Mouse (Mus musculus) liver, embryonic 12.5 days (tissue): ENCODE measurements around the gene Pik3cd. TPM values are rescaled to one million over a fixed set of nuclear protein-coding genes. Genes with fewer than 3 reads are reported as not detected.
"Not testable (repeated sequence)": the region's sequence is repeated elsewhere in the genome, so short reads cannot be mapped to it uniquely, and the experiment has no call there.

Source experiments
- ATAC-seq: fragments of 200-750 bp; cut with Nextera tagmentation; 2 replicates; pipeline ENCODE4 v1.8.0; 2017; ENCODE audit warnings: moderate number of reproducible peaks, mild to moderate bottlenecking, moderate library complexity
- H3K27ac ChIP-seq: fragments of 300-500 bp; sonication (generic); 2 replicates; pipeline ENCODE4 v1.5.1; 2016; ENCODE audit warnings: mild to moderate bottlenecking
- H3K27me3 ChIP-seq: fragments of 300-500 bp; sonication (generic); replicated peaks from 2 replicates; pipeline ENCODE4 v1.6.1; 2016; ENCODE audit warnings: mild to moderate bottlenecking, moderate library complexity
- H3K36me3 ChIP-seq: fragments of 300-500 bp; sonication (generic); 2 replicates; pipeline ENCODE4 v1.6.1; 2016; ENCODE audit warnings: mild to moderate bottlenecking, moderate library complexity
- H3K4me1 ChIP-seq: fragments of 300-500 bp; sonication (generic); 2 replicates; pipeline ENCODE4 v1.6.1; 2016
- H3K4me2 ChIP-seq: fragments of 300-500 bp; sonication (generic); 2 replicates; pipeline ENCODE4 v1.6.1; 2016; ENCODE audit warnings: mild to moderate bottlenecking, moderate library complexity
- H3K4me3 ChIP-seq: fragments of 300-500 bp; sonication (generic); 2 replicates; pipeline ENCODE4 v1.5.1; 2016; ENCODE audit warnings: mild to moderate bottlenecking, moderate library complexity
- H3K9ac ChIP-seq: fragments of 300-500 bp; sonication (generic); 2 replicates; pipeline ENCODE4 v1.6.1; 2016; ENCODE audit warnings: mild to moderate bottlenecking, moderate library complexity
- H3K9me3 ChIP-seq: fragments of 300-500 bp; sonication (generic); replicated peaks from 2 replicates; pipeline ENCODE4 v1.6.1; 2016; ENCODE audit warnings: mild to moderate bottlenecking, moderate library complexity
- WGBS: fragments of 180-500 bp; shearing (Covaris S2); methylation state at CpG from one replicate; pipeline ENCODE4 v1.1.7; 2016; ENCODE audit not compliant: insufficient replicate concordance; 5-methylcytosine and 5-hydroxymethylcytosine counted together
- polyA plus RNA-seq: library from polyadenylated mRNA; unstranded; fragments of >200 nt; fragmentation: Nextera tagmentation; extraction: Ambion mirVana; gene quantifications from 2 replicates; pipeline ENCODE4 v1.2.1, GENCODE M21; 2016

The Pik3cd gene
- polyA plus RNA-seq, 1 experiment from 2014 or later, result 7.6 TPM

DNA sequence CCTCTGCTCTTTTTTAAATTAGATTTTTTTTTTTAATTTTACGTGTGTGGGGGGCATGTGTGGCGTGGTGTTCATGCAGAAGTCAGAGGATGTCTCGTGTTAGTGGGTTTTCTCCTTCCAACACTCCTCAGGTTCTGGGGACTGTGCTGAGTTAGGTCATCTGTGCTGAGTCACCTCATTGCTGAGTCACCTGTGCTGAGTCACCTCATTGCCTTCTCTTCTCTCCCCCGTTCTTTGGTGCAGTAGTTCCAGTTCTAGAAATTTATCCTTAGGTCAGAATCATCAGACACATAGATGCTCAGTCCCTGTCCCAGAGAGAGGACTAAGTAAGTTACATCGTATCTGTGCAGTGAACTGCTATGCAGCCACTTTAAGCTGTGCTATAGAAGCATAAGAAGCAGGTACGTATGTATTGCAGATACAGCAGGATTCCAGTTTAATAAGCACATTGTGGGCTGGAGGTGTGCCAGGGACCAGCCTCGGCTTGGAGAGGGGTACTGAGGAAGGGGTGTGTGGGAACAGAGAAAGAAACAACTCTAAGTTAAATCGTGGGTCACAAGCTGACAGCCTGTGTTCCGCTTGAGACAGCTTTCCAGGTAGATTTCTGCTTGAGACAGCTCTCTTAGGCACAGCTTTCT, 69.6 kb downstream of the Pik3cd start:
- peak overlapping the region; percentile 42 for H3K4me2 ChIP-seq
- H3K9ac ChIP-seq, result 0 out of 2 replicates have a peak overlapping the region, but pooled peaks have one; percentile 1
- H3K9me3 ChIP-seq, result no peaks in the 10 kb centered on the region
- H3K36me3 ChIP-seq, result no peaks in the 10 kb centered on the region
- H3K4me1 ChIP-seq, result peaks cover 37% of the 10 kb centered on the region
- no peaks in the 10 kb centered on the region for H3K27me3 ChIP-seq
- ATAC-seq, result peak; percentile 92
- no peak overlapping the region for H3K4me3 ChIP-seq
- WGBS, result 65% methylated on average over 9 of the region's 9 CpGs
- H3K27ac ChIP-seq, result peak overlapping the region; percentile 82

GRCm38 (mm10) chr4:149628810-149629209, 73.6 kb downstream of the Pik3cd start:
- H3K9ac ChIP-seq, result no peak overlapping the region
- no peaks in the 10 kb centered on the region for H3K36me3 ChIP-seq
- H3K4me1 ChIP-seq, result peaks cover 22% of the 10 kb centered on the region
- H3K4me2 ChIP-seq, result no peak overlapping the region
- no peak overlapping the region for H3K4me3 ChIP-seq
- H3K27ac ChIP-seq, result no peak overlapping the region
- H3K9me3 ChIP-seq, result no peaks in the 10 kb centered on the region
- H3K27me3 ChIP-seq, result no peaks in the 10 kb centered on the region
- ATAC-seq, result no peak
- 86% methylated on average over 9 of the region's 9 CpGs for WGBS

GRCm38 (mm10) chr4:149628372-149628771, 74.0 kb downstream of the Pik3cd start:
- no peak overlapping the region for H3K4me2 ChIP-seq
- no peak overlapping the region for H3K4me3 ChIP-seq
- peaks cover 18% of the 10 kb centered on the region for H3K4me1 ChIP-seq
- no peaks in the 10 kb centered on the region for H3K36me3 ChIP-seq
- no peak for ATAC-seq
- WGBS, result 55% methylated on average over 10 of the region's 10 CpGs
- H3K9me3 ChIP-seq, result no peaks in the 10 kb centered on the region
- no peak overlapping the region for H3K27ac ChIP-seq
- H3K9ac ChIP-seq, result no peak overlapping the region
- no peaks in the 10 kb centered on the region for H3K27me3 ChIP-seq

DNA sequence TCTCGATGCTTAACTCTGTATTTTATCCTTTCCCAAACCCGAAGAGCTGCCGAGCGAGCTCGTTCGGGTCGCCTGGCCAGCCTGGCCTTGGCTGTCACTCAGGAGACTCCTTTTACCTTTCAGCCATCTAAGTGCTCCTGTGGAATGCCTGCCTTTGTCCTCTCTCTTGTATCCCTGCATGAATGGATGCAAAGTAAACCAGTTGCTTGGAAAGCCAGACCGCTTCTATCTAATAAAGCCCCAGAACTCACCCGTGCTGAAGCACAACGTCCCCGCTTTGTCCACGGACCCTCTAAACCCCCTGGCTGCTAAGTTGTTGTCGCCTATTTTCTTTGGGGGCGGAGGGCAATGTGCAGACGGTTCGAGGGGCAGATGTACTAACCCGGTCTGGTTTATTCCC, 75.6 kb downstream of the Pik3cd start:
- H3K4me3 ChIP-seq, result no peak overlapping the region
- WGBS, result 82% methylated on average over 17 of the region's 17 CpGs
- H3K9ac ChIP-seq, result no peak overlapping the region
- H3K4me2 ChIP-seq, result no peak overlapping the region
- no peaks in the 10 kb centered on the region for H3K36me3 ChIP-seq
- no peaks in the 10 kb centered on the region for H3K9me3 ChIP-seq
- H3K4me1 ChIP-seq, result peaks cover 2% of the 10 kb centered on the region; the same call in 1 of the 2 replicates
- no peak for ATAC-seq
- H3K27ac ChIP-seq, result no peak overlapping the region
- no peaks in the 10 kb centered on the region for H3K27me3 ChIP-seq

DNA sequence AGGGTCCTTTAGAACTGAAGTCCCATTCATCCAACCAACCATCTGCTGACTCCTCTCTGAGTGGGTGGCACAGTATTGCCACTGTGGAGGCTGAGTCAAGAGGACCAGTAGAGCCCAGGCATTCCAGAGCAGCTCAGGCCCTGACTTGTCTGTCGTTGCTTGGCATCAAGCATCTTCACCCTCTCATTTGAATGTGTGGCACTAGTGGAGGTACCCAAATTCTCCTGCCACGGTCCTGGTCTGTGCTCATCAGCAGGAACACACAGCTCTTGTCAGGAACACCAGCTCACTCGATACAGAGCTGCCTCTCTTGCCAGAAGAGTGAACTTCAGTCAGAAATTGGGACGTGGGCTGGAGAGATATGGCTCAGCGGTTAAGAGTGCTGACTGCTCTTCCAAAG, 78.7 kb downstream of the Pik3cd start:
- WGBS, result 69% methylated on average over 5 of the region's 5 CpGs
- no peak for ATAC-seq
- Histone ChIP-seq H3K27ac (no peak overlapping the region), H3K4me1 (no peaks in the 10 kb centered on the region), H3K27me3 (no peaks in the 10 kb centered on the region), H3K4me2 (no peak overlapping the region), H3K9me3 (no peaks in the 10 kb centered on the region), H3K9ac (no peak overlapping the region), H3K36me3 (no peaks in the 10 kb centered on the region), H3K4me3 (no peak overlapping the region)

DNA sequence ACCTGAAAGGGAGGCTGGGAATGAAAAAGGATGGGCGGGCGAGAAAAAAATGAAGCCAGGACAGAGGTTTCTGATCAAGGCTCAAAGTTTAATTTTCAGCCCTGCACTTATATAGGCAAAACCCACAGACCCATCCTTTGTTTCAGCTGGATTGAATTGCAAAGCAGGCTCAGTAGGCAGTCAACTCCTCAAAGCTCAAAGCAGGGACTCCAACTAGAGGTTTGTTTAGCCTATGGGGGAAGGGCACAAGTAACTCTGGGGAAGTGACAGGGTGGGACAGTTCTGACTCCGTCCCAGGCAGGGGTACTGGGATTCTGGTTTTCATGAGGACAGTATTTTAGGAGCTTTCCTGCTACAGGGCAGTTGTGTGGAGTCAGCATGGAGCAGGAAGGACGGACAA, 81.1 kb downstream of the Pik3cd start:
- Histone ChIP-seq H3K27ac (no peak overlapping the region), H3K4me1 (no peaks in the 10 kb centered on the region), H3K4me3 (no peak overlapping the region), H3K9ac (no peak overlapping the region), H3K4me2 (no peak overlapping the region), H3K9me3 (no peaks in the 10 kb centered on the region), H3K36me3 (no peaks in the 10 kb centered on the region), H3K27me3 (no peaks in the 10 kb centered on the region)
- ATAC-seq, result no peak
- 55% methylated on average over 4 of the region's 4 CpGs for WGBS

- 0 out of 2 replicates have a peak, but pooled peaks cover under 1% of the 10 kb centered on the region for H3K36me3 ChIP-seq
- no peak overlapping the region for H3K27ac ChIP-seq
- no peaks in the 10 kb centered on the region for H3K27me3 ChIP-seq
- no peak for ATAC-seq
- no peak overlapping the region for H3K4me2 ChIP-seq
- no peaks in the 10 kb centered on the region for H3K4me1 ChIP-seq
- WGBS, result 60% methylated on average over 8 of the region's 8 CpGs
- H3K4me3 ChIP-seq, result no peak overlapping the region
- H3K9ac ChIP-seq, result no peak overlapping the region
- peaks cover 3% of the 10 kb centered on the region for H3K9me3 ChIP-seq
Measured at GRCm38 (mm10) chr4:149619988-149620387, 82.4 kb downstream of the Pik3cd start.

DNA sequence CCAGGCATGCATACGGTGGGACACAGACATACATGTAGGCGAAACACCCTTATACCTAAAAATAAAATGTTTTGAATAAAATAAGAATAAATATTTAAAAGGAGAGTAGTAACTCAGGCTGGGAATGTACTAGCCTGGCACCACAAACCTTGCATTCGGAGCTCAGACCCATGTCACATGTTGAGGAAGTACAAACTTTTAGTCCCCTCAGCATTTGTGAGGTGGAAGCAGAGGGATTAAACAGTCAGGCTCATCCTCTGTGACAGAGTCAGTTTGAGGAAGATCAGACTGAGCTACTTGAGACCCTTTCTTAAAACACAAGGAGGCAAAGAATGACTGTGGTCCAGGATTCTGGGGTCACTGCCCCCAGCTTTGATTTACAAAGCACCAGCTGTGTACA, 85.4 kb downstream of the Pik3cd start:
- H3K27me3 ChIP-seq, H3K9me3 ChIP-seq, H3K27ac ChIP-seq, ATAC-seq, H3K4me3 ChIP-seq, H3K9ac ChIP-seq, H3K4me2 ChIP-seq, H3K36me3 ChIP-seq, H3K4me1 ChIP-seq: not testable (repeated sequence)
- WGBS, result 70% methylated on average over 3 of the region's 3 CpGs

GRCm38 (mm10) chr4:149614869-149615268, 87.5 kb downstream of the Pik3cd start:
- no peak overlapping the region for H3K4me3 ChIP-seq
- WGBS, result 84% methylated on average over 3 of the region's 3 CpGs
- no peak overlapping the region for H3K27ac ChIP-seq
- no peaks in the 10 kb centered on the region for H3K4me1 ChIP-seq
- no peak for ATAC-seq
- H3K9ac ChIP-seq, result no peak overlapping the region
- no peaks in the 10 kb centered on the region for H3K27me3 ChIP-seq
- peaks cover 7% of the 10 kb centered on the region for H3K9me3 ChIP-seq
- 0 out of 2 replicates have a peak, but pooled peaks cover 2% of the 10 kb centered on the region for H3K36me3 ChIP-seq
- H3K4me2 ChIP-seq, result no peak overlapping the region

- H3K27ac ChIP-seq, H3K4me1 ChIP-seq, H3K27me3 ChIP-seq, H3K4me3 ChIP-seq, H3K36me3 ChIP-seq, H3K9me3 ChIP-seq, H3K4me2 ChIP-seq, ATAC-seq, H3K9ac ChIP-seq: not testable (repeated sequence)
- WGBS, result 63% methylated on average over 6 of the region's 6 CpGs
Measured at GRCm38 (mm10) chr4:149613497-149613896, 88.9 kb downstream of the Pik3cd start.

DNA sequence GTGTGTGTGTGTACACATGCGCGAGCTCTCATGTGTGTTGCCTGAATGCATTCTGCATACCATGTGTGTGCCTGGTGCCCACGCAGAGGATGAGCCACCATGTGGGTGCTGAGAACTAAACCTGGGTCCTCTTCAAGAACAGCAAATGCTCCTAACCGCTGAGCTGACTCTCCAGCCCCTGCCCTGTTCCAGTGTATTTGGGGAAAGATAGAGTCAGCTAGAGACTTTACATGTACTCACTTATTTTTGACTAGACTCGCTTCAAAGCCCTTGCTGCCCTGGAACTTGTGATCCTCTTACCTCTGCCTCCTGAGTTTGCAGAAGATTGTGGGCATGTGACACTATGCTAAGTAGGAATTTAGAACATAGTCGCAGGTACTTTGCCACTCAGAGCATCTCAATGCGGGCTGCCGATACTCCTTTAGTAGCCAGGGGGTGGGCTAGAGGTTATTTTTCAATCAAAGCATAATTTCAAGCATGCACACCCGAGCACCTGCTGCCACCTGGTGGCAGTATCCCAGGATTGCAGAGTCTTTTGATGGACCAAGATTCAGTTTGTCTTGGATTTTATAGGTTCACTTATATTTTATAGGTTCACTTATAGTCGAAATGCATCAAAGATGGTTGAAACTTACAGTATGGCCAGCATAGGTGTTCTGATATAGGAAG, 90.9 kb downstream of the Pik3cd start:
- Histone ChIP-seq H3K9ac (no peak overlapping the region), H3K4me3 (no peak overlapping the region), H3K4me2 (no peak overlapping the region), H3K36me3 (0 out of 2 replicates have a peak, but pooled peaks cover 2% of the 10 kb centered on the region), H3K4me1 (peaks cover 17% of the 10 kb centered on the region), H3K27ac (no peak overlapping the region), H3K27me3 (no peaks in the 10 kb centered on the region; the same call in 1 of the 2 replicates), H3K9me3 (peaks cover 7% of the 10 kb centered on the region)
- 38% methylated on average over 10 of the region's 10 CpGs for WGBS
- ATAC-seq, result no peak

DNA sequence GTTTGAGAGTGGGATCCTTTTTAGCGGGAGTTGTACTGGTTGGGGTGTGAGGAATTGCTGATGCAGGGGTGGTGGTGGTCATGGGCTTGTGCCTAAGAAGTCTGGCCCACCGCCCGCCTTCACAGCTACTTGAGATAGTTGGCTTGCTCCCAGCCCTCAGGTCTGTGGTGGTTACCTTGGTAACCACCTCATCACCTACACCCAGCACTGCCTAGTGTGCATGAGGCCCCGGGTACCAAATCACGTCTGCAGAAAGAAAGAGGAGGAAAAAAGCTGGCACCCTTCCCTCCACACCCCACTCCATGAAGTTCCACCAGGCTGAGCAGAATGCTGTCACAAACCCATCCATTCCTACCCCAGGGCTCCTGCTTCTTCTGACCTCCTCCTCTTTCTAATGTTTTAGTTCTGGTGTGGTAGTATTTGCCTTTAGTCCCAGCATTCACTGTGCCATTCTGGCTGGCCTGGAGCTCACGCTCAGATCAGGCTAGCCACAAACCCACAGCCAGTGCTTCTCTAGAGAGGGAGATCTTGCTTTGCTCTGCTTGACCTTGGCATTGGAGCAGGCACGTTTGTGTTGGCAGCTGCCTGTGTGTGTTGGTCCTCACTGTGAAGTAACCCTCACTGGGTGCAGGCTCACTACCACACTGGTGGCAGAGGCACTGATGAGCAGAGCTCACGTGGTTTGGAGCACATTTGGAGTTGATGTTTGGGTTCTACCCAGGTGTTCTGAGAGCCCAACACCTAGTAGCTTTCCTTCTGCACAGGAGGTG, 92.9 kb downstream of the Pik3cd start:
- Histone ChIP-seq H3K4me1 (peaks cover 17% of the 10 kb centered on the region), H3K9ac (no peak overlapping the region), H3K4me3 (no peak overlapping the region), H3K27ac (no peak overlapping the region), H3K27me3 (no peaks in the 10 kb centered on the region; the same call in 1 of the 2 replicates), H3K9me3 (0 out of 2 replicates have a peak, but pooled peaks cover 2% of the 10 kb centered on the region), H3K36me3 (no peaks in the 10 kb centered on the region), H3K4me2 (no peak overlapping the region)
- no peak for ATAC-seq
- 65% methylated on average over 8 of the region's 8 CpGs for WGBS
